Mouse (Mus musculus) E14TG2a.4 (cell line): ENCODE data around the gene Zdhhc8.

Experiments used
- CTCF ChIP-seq: conservative IDR thresholded peaks from 2 replicates; pipeline ENCODE4 v1.5.1; 2014; ENCODE audit warnings: low read length
- NANOG ChIP-seq: IDR thresholded peaks from 2 replicates; pipeline ENCODE4 v1.6.1; 2014; ENCODE audit warnings: borderline replicate concordance, low read length, mixed read lengths

DNA sequence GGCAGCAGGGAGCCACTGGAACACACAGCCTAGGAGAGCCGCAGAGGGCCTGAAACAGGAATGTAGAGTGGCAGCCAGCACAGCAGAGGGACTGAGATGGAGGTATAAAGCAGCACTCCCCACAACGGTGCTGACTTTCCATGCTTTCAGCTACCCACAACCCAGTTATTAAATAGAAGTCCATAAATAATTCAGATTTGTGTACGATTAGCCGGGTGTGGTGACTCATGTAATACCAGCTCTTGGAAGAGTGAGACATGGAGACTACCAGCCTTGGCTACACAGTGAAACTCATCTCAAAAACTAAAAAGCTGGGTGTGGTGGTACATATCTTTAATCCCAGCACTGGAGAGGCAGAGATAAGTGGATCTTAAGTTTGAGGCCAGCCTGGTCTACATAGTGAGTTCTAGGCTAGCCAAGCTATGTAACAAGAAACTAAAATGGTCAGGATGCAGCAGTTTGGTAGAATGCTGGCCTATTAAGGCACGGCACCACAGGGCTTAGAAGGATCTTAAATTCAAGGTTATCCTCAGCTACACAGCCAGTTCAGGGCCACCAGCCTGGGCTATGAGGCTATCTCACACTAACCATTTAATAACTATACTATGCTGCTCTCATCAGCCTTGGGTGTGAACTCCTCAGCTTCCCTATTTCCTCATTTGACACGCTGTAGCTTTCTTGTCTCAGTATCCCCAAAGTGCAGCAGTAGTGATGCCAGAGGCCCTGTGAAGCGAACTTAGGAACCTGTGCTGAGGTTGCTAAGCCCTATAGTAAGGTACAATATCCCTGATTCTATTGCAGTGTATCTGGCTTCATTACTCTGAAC lies 2.0 kb upstream of the Zdhhc8 start:
- TF ChIP-seq CTCF (no peak), NANOG (no peak)
